Mouse (Mus musculus): ENCODE measurements around the gene Eif2d.
"Not testable (repeated sequence)": the region's sequence is repeated elsewhere in the genome, so short reads cannot be mapped to it uniquely, and the experiment has no call there.

Eif2d gene

GRCm38 (mm10) chr1:131139102-131140095, 13.6 kb upstream of the Eif2d start:
- intact Hi-C loops (cut with DNase I), result no loop called here

DNA sequence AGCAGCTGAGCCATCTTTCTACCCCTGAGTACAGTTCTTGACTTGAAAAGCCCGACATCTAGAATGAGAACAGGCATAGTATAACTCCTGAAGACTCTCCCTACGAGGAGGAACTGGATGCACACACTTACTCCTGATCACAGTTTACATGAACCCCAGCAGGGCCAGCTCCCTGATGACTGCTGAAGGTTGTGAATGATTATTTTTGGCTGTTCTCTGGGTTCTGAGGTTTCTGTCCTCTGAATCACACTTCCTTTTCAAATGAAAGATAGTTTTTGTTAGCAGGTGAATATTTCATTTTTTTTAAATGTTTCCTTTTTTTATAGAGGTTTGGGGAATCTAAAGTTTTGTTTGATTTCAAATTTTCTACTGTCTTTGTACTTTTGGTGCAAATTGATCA, 11.5 kb upstream of the Eif2d start:
- intact Hi-C loops (cut with DNase I), result no loop called here

DNA sequence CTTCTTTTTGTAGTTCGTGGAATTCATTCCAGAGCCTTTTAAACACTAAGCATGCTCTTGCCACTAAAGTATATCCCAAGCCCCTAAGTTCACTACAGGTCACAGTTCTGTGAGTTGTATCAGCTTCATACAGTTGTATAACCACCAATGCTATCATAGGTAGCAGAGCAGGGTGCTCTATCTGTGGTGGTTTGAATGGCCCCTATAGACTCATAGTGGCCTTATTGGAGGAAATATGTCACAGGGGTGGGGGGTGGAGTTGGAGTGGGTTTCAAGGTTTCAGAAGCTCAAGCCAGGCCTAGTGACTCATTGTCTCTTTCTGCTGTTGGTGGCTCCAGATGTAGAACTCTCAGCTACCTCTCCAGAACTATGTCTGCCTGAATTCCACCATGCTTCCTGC, 10.5 kb upstream of the Eif2d start:
- intact Hi-C loops (cut with DNase I), result no loop called here

- intact Hi-C loops (cut with DNase I), result not testable (repeated sequence)
Measured at GRCm38 (mm10) chr1:131145222-131145621, 7.8 kb upstream of the Eif2d start.

DNA sequence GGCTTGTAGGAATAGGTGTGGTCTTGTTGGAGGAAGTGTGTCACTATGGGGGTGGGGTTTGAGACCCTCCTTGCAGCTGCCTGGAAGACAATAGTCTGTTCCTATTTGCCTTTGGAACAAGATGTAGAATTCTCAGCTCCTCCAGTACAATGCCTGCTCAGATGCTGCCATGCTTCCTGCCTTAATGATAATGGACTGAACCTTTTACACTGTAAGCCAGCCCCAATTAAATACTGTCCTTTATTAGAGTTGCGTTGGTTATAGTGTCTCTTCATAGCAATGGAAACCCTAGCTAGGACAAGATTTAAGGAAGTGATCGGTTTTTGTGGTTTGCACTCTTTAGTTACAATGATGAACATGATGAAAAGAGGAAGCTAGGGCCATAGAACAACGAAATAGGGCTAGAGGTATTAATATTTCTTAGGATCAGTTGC, 6.8 kb upstream of the Eif2d start:
- intact Hi-C loops (cut with DNase I), result no loop called here

DNA sequence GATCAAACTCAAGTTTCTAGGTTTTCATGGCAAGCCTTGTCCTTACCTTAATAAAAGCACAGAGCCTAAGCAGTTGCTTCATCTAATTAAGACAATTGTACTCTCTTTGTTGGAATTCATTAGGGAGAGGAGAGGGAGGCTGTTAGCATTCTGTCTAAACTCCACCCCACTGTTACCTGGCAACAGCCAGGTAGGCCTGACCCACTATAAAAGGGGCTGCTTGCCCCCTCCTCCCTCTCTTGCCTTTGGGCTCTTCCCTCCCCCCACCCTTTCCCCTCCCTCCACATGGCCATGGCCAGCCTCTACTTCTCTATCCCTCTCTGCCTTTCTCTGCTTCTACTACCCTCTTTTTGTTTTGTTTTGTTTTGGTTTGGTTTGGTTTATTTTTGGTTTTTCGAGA, 3.5 kb upstream of the Eif2d start:
- intact Hi-C loops (cut with DNase I), result no loop called here

- intact Hi-C loops (cut with DNase I), result no loop called here
Measured at GRCm38 (mm10) chr1:131155456-131155855, 2.5 kb downstream of the Eif2d start.

GRCm38 (mm10) chr1:131159573-131160327, 6.8 kb downstream of the Eif2d start:
- intact Hi-C loops (cut with DNase I), result not testable (repeated sequence)

DNA sequence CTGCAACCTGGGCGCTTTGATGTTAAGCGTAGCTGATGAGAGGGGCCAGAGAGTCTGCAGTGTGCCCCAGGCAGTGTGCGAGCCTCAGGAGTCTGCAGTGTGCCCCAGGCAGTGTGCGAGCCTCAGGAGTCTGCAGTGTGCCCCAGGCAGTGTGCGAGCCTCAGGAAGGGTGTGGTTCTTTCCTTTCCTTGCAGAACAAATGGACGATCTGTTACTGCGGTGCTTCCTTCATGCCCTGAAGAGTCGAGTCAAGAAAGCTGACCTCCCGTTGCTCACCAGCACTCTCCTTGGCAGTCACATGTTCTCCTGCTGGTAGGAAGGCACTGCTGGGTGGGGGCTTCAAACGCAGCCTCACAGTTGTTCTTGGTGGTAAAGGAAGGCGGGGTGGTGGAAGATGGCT, 8.1 kb downstream of the Eif2d start:
- intact Hi-C loops (cut with DNase I), result no loop called here

DNA sequence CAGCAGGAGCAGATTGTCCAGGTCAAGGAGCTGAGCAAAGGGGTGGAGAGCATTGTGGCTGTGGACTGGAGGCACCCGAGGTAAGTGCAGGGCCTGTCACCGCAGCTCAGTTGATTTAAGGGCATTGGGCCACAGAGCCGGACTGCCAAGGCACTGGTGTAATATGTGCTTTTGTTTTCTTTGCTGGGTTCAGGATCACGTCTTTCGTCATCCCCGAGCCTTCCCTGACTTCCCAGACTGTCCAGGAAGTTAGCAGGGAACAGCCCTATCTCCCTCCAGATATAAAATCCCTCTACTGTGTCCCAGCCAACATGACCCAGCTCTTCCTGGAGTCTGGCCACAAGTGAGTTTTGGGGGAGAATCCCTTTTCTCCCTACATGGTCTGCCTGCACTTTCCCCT, 11.4 kb downstream of the Eif2d start:
- intact Hi-C loops (cut with DNase I), result no loop called here

DNA sequence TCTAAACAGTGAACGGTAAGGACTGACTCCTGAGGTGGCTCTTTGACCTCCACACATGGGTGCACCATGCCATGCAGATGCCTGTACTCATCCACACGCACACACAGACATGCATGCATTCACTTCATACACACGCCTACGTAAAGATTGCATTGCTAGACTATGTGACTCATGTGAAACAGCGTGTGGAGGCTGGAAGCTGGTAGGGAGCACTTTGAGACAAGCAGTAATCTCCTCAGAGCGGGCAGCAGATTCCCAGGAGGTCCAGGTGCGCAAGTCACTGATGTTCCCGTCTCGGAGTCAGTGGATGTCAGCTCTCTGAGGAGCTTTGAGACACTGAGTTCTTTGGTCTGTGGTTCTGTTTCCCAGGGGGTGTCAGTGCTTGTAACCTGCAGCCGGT, 14.6 kb downstream of the Eif2d start:
- intact Hi-C loops (cut with DNase I), result no loop called here

DNA sequence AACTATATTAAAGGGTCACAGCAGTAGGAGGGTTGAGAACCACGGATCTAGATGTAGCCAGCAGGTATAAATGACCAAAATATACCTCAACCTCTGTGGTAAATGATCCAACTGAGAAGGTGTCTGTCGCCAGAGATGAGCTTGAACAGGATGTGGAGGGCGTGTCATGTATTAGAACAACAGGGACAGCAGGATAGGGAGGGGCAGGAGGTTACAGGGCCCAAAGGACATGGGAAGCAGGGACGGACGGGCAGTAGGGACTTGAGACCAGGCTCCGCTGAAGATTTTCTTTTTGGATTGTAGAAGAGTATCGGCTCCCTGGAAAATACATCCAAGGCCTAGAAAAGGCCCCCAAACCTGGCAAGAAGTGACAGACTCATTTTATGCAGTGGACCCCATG, 20.0 kb downstream of the Eif2d start:
- intact Hi-C loops (cut with DNase I), result no loop called here

- intact Hi-C loops (cut with DNase I), result no loop called here
Measured at GRCm38 (mm10) chr1:131173809-131174208, 20.8 kb downstream of the Eif2d start.

DNA sequence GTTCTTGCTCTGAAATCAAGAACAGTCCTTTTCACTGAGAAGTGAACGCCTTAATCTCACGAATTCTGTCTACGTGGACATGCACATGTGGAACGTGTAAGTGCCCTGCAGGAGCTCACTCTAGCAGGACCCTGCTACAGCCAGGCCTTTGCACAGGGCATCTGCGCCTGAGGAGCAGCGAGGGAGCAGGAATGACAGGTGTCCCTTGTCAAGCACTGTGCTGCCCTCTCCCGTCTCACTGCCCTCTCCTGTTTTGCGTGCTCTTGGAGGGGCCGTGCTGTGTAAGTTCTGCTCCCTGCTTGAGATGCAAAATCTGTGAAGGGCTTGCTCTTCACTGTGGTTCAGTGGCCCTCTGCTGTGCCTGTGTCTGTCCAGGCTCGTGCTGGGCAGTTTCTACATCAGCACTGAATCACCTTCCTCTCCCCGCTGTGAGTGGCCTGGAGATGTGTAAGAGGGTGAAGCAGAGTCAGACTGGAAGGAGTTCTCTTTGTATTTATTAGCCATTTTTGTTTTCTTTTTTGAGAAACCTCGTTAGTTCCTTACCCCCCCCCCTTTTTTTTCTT, 21.4 kb downstream of the Eif2d start:
- intact Hi-C loops (cut with DNase I), result no loop called here

DNA sequence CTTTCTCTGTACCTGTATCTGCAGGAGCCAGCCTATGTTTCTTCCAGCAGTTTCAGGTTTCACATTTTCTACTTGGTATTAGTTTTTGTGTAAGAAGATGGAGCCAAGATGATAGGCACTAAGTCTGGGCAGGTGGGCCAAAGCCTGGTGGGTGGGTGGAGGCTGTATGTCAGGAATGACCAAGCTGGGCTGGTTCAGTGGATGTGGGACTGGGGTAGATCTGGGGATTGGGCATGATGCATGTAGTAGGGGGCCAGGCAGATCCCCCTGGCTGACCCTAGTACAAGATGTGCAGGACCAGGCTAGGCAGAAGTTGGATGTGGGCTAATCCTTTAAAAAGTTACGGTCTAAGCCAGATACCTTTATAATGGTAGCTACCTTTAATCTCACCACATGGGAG, 22.2 kb downstream of the Eif2d start:
- intact Hi-C loops (cut with DNase I), result no loop called here

DNA sequence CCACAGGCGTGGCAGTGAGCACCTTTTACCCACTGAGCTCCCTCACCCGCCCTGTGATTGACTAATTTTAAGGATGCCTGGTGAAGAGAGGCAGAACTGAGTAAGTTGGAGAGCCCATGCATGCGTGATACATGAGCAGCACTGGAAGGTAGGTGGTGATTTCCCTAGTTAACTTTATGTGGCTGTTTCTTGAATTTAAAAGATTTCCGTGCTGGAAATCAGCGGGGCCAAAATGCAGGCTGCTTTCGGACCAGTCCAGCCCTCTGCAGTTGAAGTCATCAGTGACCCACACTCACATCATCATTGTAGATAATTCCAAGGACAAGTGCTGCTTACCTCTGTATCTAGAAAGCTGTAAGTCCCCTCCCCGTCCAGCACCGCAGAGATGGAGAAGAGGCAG, 22.8 kb downstream of the Eif2d start:
- intact Hi-C loops (cut with DNase I), result no loop called here

DNA sequence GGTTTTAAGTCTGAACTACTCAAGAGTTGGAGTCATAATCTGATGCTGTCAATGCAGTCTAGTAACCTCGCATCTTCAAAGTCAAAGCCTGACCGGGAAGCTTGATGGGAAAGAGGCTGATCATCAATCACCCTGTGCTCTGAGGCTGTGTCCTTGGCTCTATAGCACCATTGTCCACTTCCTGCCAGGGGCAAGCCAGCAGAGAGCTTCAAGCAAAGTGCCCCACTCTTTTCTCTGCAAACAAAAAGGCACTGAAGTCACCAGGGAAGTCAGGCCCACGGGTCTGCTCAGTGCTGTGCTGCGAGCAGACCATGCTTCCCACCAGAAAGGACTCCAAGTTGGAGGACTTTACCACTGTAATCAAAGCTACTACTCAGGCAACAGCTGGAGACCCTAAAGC, 24.3 kb downstream of the Eif2d start:
- intact Hi-C loops (cut with DNase I), result no loop called here

DNA sequence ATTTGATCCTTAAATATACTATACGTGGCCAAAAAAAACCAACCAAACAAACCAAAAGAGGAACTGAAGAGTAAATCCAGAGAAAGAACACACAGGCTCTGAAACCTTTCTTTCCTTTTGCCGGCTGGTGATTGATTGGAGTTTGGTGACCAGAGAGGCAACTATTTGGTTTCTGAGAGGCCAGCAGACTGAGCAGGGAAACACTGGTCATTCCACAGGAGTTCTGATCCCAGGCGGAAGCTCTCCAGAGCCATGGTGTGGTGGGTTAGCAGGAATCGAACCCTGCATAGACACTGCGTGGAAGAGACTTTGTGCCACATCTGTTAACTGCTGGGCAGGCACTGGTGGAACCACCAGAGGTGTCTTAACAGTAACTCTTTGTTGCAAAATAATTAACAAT, 25.1 kb downstream of the Eif2d start:
- intact Hi-C loops (cut with DNase I), result no loop called here

- intact Hi-C loops (cut with DNase I), result loop anchor here (2.0 kb wide), 1 partner anchor 66 kb away; no protein-coding TSS in a partner anchor
Measured at GRCm38 (mm10) chr1:131180386-131180785, 27.4 kb downstream of the Eif2d start.

GRCm38 (mm10) chr1:131181642-131182527, 28.9 kb downstream of the Eif2d start:
- intact Hi-C loops (cut with DNase I), result loop anchor here (2.0 kb wide), 1 partner anchor 65 kb away; no protein-coding TSS in a partner anchor

GRCm38 (mm10) chr1:131183201-131183600, 30.2 kb downstream of the Eif2d start:
- intact Hi-C loops (cut with DNase I), result no loop called here
